Mouse (Mus musculus): ENCODE measurements at regions not wholly inside any gene's neighbourhood (a gene's known extent, or its start where the extent isn't known, plus 50 kb on each side); places are given as distances from the start of the nearest gene placed in this dataset.
"Not testable (repeated sequence)": the region's sequence is repeated elsewhere in the genome, so short reads cannot be mapped to it uniquely, and the experiment has no call there.

DNA sequence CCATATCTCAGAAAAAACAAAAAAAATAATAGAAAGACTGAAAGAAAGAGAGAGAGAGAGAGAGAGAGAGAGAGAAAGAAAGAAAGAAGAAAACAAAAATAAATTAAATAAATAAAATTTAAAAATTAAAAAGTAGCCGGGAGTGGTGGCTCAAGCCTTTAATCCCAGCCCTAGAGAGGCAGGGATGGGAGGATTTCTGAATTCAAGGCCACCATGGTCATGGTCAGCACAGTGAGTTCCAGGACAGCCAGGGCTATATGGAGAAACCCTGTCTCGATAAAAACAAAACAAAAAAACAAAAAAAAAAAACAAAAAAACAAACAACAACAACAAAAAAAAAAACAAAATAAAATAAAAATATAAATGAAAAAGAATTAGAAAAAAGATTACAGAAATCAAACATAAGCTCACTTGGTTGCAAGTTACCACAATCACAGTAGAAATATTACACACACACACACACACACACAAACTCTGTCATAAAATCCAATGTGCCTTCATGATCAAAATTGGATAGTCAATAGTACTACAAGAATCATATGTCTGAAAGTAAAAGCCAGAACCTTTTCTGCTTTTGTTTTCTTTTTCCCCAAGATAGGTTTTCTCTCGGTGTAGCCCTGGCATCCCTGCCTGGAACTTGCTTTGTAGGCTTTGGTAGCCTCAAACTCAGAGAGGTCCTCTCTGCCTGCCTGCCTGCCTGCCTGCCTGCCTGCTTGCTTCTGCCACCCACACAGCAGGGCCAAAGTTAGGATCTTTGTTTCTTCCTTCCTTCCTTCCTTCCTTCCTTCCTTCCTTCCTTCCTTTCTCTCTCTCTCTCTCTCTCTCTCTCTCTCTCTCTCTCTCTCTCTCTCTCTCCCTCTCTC is 476.1 kb upstream of the Olfr161 start:
- peak; percentile 43 to 58 for DNase-seq

DNA sequence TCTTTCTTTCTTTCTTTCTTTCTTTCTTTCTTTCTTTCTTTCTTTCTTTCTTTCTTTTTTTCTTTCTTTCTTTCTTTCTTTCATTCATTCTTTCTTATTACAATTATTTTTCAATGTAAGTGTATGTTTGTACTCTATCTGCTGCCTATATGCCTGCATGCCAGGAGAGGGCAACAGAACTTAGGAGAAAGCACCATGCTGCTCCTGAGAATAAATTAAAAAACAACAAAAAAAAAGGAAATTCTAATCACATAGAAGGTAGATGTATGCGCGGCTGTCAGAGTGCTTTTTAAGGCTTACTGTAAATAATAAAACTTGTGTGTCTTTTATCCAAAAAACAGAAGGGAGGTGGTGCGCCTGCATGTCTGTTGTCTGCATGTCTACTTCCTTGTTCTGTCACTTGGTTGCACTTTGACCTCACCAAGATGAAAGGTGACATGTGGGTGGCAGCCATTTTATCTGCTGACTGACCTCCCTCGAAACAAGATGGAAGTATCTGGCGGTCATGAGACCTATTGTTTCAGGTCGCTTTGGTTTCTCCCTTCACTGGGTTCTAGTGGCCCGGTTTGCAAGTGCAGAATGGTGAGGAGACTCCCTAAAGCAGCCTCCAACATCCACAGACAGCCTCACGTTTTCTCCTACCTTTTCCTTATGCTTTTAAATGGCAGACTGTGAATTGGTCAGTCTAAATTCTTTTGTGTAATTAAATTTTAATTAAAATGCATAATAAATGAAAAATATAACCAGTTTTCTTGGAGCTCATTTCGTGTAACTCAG is 475.3 kb upstream of the Olfr161 start:
- DNase-seq, result not testable (repeated sequence)

DNA sequence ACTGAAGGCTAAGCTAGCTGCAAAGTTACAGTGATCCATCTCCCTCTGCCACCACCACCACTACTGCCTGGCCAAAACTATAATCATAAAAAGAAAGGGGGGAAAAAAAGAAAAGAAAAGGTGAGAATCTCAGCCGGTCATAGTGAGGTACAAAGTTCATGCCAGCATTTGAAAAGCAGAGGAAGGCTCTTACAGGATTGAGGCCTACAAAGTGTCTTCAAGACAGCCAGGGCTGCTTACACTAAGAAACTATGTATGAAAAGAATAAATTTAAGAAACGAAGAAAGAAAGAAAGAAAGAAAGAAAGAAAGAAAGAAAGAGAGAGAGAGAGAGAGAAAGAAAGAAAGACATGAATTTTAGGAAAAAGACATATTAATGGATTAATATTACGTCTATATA is 474.7 kb upstream of the Olfr161 start:
- peak in 1 of 2 experiments; percentile 6 for DNase-seq

- not testable (repeated sequence) for DNase-seq
Observed at GRCm38 (mm10) chr16:3121216-3121615, 469.6 kb upstream of the Olfr161 start.

GRCm38 (mm10) chr16:3122145-3122860 is 468.5 kb upstream of the Olfr161 start:
- not testable (repeated sequence) for DNase-seq

DNA sequence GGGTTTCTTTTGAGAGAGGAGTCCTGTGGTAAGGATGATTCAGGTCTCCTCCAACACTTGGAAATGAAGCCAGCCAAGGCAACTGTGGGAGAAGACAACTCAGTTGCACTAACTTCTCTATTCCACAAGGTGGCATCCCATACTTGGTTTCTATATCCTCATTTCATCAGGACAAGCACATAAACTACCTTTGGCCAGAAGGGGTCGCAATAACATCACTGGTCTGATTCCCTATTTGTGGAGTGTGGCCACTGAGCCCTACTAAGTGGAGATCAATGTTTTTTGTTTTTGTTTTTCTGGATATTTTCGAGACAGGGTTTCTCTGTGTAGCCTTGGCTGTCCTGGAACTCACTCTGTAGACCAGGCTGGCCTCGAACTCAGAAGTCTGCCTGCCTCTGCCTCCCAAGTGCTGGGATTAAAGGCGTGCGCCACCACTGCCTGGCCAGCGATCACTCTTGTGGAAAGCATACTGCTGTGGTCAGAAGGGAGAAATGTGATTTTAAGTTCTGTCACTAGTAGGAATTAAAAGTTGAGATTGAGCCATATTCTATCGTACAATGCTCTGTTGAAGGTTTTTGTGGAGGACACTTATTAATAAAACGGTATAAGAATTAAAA is 467.9 kb upstream of the Olfr161 start:
- peak; percentile 38 to 48 for DNase-seq

DNA sequence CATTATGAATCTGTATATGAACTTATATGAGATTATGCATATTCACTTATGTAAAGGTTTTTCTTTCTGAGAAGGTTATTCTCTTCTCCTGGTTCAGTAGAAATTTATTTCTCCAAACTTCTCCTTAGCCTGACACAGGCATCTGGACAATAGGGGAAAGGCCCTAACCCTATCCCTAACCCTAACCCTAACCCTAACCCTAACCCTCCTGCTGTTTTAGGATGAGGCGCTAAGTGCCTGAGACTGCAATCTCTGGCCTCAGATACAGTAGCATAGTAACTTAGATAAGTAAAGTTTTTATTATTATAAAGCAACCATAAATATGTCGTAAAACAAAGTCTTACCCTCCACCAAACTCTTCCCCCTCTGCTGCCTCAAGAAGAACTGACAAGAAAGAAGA is 463.5 kb upstream of the Olfr161 start:
- not testable (repeated sequence) for DNase-seq

All from adrenal gland, postnatal 36 days (tissue).